Mouse (Mus musculus): ENCODE data around the gene Osbp2. TPM values are rescaled to one million over a fixed set of nuclear protein-coding genes. Genes with fewer than 3 reads are reported as not detected.

The Osbp2 gene
- polyA plus RNA-seq, 1 experiment from 2014 or later: 0.20 TPM

- H3K27ac ChIP-seq: no peak overlapping the region
- no peak overlapping the region for H3K9ac ChIP-seq
- no peaks in the 10 kb centered on the region for H3K36me3 ChIP-seq
- H3K4me1 ChIP-seq: no peaks in the 10 kb centered on the region
- no peak for ATAC-seq (ENCODE audit: borderline replicate concordance, extremely low read depth, low FRiP score, low TSS enrichment)
- no peak overlapping the region for H3K4me2 ChIP-seq
- H3K4me3 ChIP-seq: no peak overlapping the region
- H3K27me3 ChIP-seq: no peaks in the 10 kb centered on the region
- no peaks in the 10 kb centered on the region for H3K9me3 ChIP-seq
- 72% methylated on average over 17 of the region's 17 CpGs for WGBS
These were observed 19.6 kb downstream of the Osbp2 start for GRCm38 (mm10) chr11:3843943-3844734.

GRCm38 (mm10) chr11:3835271-3835670, 28.4 kb downstream of the Osbp2 start:
- Histone ChIP-seq H3K9me3 (no peaks in the 10 kb centered on the region), H3K9ac (no peak overlapping the region), H3K27me3 (no peaks in the 10 kb centered on the region), H3K4me2 (no peak overlapping the region), H3K4me1 (no peaks in the 10 kb centered on the region), H3K4me3 (no peak overlapping the region), H3K27ac (no peak overlapping the region), H3K36me3 (no peaks in the 10 kb centered on the region)
- WGBS: 58% methylated on average over 4 of the region's 4 CpGs
- ATAC-seq (ENCODE audit: borderline replicate concordance, extremely low read depth, low FRiP score, low TSS enrichment): no peak

GRCm38 (mm10) chr11:3834421-3835098, 29.1 kb downstream of the Osbp2 start:
- H3K9me3 ChIP-seq: no peaks in the 10 kb centered on the region
- no peaks in the 10 kb centered on the region for H3K36me3 ChIP-seq
- no peak overlapping the region for H3K9ac ChIP-seq
- ATAC-seq (ENCODE audit: borderline replicate concordance, extremely low read depth, low FRiP score, low TSS enrichment): 0 out of 2 replicates have a peak, but pooled peaks have one; percentile 31
- H3K4me2 ChIP-seq: peak overlapping the region; percentile 4; the same call in 1 of the 2 replicates
- no peak overlapping the region for H3K27ac ChIP-seq
- H3K27me3 ChIP-seq: no peaks in the 10 kb centered on the region
- 44% methylated on average over 13 of the region's 13 CpGs for WGBS
- no peaks in the 10 kb centered on the region for H3K4me1 ChIP-seq
- no peak overlapping the region for H3K4me3 ChIP-seq

GRCm38 (mm10) chr11:3833544-3834420, 29.9 kb downstream of the Osbp2 start:
- no peak; the same call in 1 of the 2 replicates for ATAC-seq (ENCODE audit: borderline replicate concordance, extremely low read depth, low FRiP score, low TSS enrichment)
- no peaks in the 10 kb centered on the region for H3K9me3 ChIP-seq
- no peak overlapping the region for H3K27ac ChIP-seq
- no peak overlapping the region for H3K4me3 ChIP-seq
- WGBS: 33% methylated on average over 21 of the region's 21 CpGs
- no peaks in the 10 kb centered on the region for H3K36me3 ChIP-seq
- no peaks in the 10 kb centered on the region for H3K27me3 ChIP-seq
- peak overlapping the region; percentile 4; the same call in 1 of the 2 replicates for H3K4me2 ChIP-seq
- no peaks in the 10 kb centered on the region for H3K4me1 ChIP-seq
- no peak overlapping the region for H3K9ac ChIP-seq

GRCm38 (mm10) chr11:3832193-3832901, 31.4 kb downstream of the Osbp2 start:
- WGBS: 51% methylated on average over 6 of the region's 6 CpGs
- Histone ChIP-seq H3K27me3 (no peaks in the 10 kb centered on the region), H3K9me3 (no peaks in the 10 kb centered on the region), H3K36me3 (no peaks in the 10 kb centered on the region), H3K9ac (no peak overlapping the region), H3K27ac (no peak overlapping the region), H3K4me2 (no peak overlapping the region), H3K4me1 (no peaks in the 10 kb centered on the region), H3K4me3 (no peak overlapping the region)
- ATAC-seq (ENCODE audit: borderline replicate concordance, extremely low read depth, low FRiP score, low TSS enrichment): no peak

GRCm38 (mm10) chr11:3829736-3830135, 34.0 kb downstream of the Osbp2 start:
- Histone ChIP-seq H3K9me3 (no peaks in the 10 kb centered on the region), H3K4me3 (no peak overlapping the region), H3K4me1 (no peaks in the 10 kb centered on the region), H3K4me2 (no peak overlapping the region), H3K27me3 (no peaks in the 10 kb centered on the region), H3K9ac (no peak overlapping the region), H3K27ac (no peak overlapping the region), H3K36me3 (no peaks in the 10 kb centered on the region)
- no peak for ATAC-seq (ENCODE audit: borderline replicate concordance, extremely low read depth, low FRiP score, low TSS enrichment)
- WGBS: 86% methylated on average over 5 of the region's 5 CpGs

- Histone ChIP-seq H3K4me2 (no peak overlapping the region), H3K4me1 (no peaks in the 10 kb centered on the region), H3K9ac (no peak overlapping the region), H3K27ac (no peak overlapping the region), H3K27me3 (no peaks in the 10 kb centered on the region), H3K9me3 (no peaks in the 10 kb centered on the region), H3K4me3 (no peak overlapping the region), H3K36me3 (no peaks in the 10 kb centered on the region)
- no peak for ATAC-seq (ENCODE audit: borderline replicate concordance, extremely low read depth, low FRiP score, low TSS enrichment)
- WGBS: 41% methylated on average over 5 of the region's 5 CpGs
These were observed 39.6 kb downstream of the Osbp2 start for GRCm38 (mm10) chr11:3824138-3824537.

GRCm38 (mm10) chr11:3823378-3823777, 40.3 kb downstream of the Osbp2 start:
- no peak for ATAC-seq (ENCODE audit: borderline replicate concordance, extremely low read depth, low FRiP score, low TSS enrichment)
- no peak overlapping the region for H3K4me2 ChIP-seq
- H3K4me3 ChIP-seq: no peak overlapping the region
- H3K9me3 ChIP-seq: no peaks in the 10 kb centered on the region
- H3K27me3 ChIP-seq: no peaks in the 10 kb centered on the region
- no peaks in the 10 kb centered on the region for H3K36me3 ChIP-seq
- H3K9ac ChIP-seq: no peak overlapping the region
- H3K27ac ChIP-seq: no peak overlapping the region
- WGBS: 52% methylated on average over 2 of the region's 2 CpGs
- H3K4me1 ChIP-seq: no peaks in the 10 kb centered on the region

GRCm38 (mm10) chr11:3817986-3818758, 45.5 kb downstream of the Osbp2 start:
- WGBS: 16% methylated on average over 4 of the region's 4 CpGs
- no peak for ATAC-seq (ENCODE audit: borderline replicate concordance, extremely low read depth, low FRiP score, low TSS enrichment)
- H3K9ac ChIP-seq: no peak overlapping the region
- H3K4me3 ChIP-seq: no peak overlapping the region
- no peak overlapping the region for H3K27ac ChIP-seq
- no peaks in the 10 kb centered on the region for H3K36me3 ChIP-seq
- no peaks in the 10 kb centered on the region for H3K27me3 ChIP-seq
- no peak overlapping the region for H3K4me2 ChIP-seq
- no peaks in the 10 kb centered on the region for H3K4me1 ChIP-seq
- H3K9me3 ChIP-seq: no peaks in the 10 kb centered on the region

GRCm38 (mm10) chr11:3815951-3816350, 47.8 kb downstream of the Osbp2 start:
- Histone ChIP-seq H3K9ac (no peak overlapping the region), H3K36me3 (no peaks in the 10 kb centered on the region), H3K27me3 (no peaks in the 10 kb centered on the region), H3K4me2 (no peak overlapping the region), H3K4me1 (no peaks in the 10 kb centered on the region), H3K27ac (no peak overlapping the region), H3K4me3 (no peak overlapping the region), H3K9me3 (no peaks in the 10 kb centered on the region)
- ATAC-seq (ENCODE audit: borderline replicate concordance, extremely low read depth, low FRiP score, low TSS enrichment): no peak

GRCm38 (mm10) chr11:3813340-3813739, 50.4 kb downstream of the Osbp2 start:
- Histone ChIP-seq H3K4me2 (no peak overlapping the region), H3K27ac (no peak overlapping the region), H3K36me3 (no peaks in the 10 kb centered on the region), H3K27me3 (no peaks in the 10 kb centered on the region), H3K9ac (no peak overlapping the region), H3K4me1 (no peaks in the 10 kb centered on the region), H3K9me3 (no peaks in the 10 kb centered on the region), H3K4me3 (no peak overlapping the region)
- ATAC-seq (ENCODE audit: borderline replicate concordance, extremely low read depth, low FRiP score, low TSS enrichment): no peak
